Mouse (Mus musculus) hindbrain, embryonic 13.5 days (tissue): Measurements from ENCODE around the gene Mgam. TPM values are rescaled to one million over a fixed set of nuclear protein-coding genes. Genes with fewer than 3 reads are reported as not detected.
"Not testable (repeated sequence)": the region's sequence is repeated elsewhere in the genome, so short reads cannot be mapped to it uniquely, and the experiment has no call there.

Source experiments
- ATAC-seq: fragments of 200-750 bp; cut with Nextera tagmentation; 2 replicates; pipeline ENCODE4 v1.8.0; 2017; ENCODE audit warnings: moderate TSS enrichment; ENCODE audit not compliant: low FRiP score
- H3K27ac ChIP-seq: fragments of 300-500 bp; sonication (generic); 2 replicates; pipeline ENCODE4 v1.5.1; 2015; ENCODE audit warnings: inconsistent platforms, mild to moderate bottlenecking, moderate library complexity
- H3K27me3 ChIP-seq: fragments of 300-500 bp; sonication (generic); 2 replicates; pipeline ENCODE4 v1.6.1; 2015; ENCODE audit warnings: mild to moderate bottlenecking, inconsistent platforms
- H3K36me3 ChIP-seq: fragments of 300-500 bp; sonication (generic); 2 replicates; pipeline ENCODE4 v1.6.1; 2015; ENCODE audit warnings: mild to moderate bottlenecking, inconsistent platforms
- H3K4me1 ChIP-seq: fragments of 300-500 bp; sonication (generic); replicated peaks from 2 replicates; pipeline ENCODE4 v1.6.1; 2015; ENCODE audit warnings: inconsistent platforms
- H3K4me2 ChIP-seq: fragments of 300-500 bp; sonication (generic); 2 replicates; pipeline ENCODE4 v1.6.1; 2015; ENCODE audit warnings: inconsistent platforms, mild to moderate bottlenecking, moderate library complexity
- H3K4me3 ChIP-seq: fragments of 300-500 bp; sonication (generic); 2 replicates; pipeline ENCODE4 v1.5.1; 2015; ENCODE audit warnings: mild to moderate bottlenecking, inconsistent platforms
- H3K9ac ChIP-seq: fragments of 300-500 bp; sonication (generic); 2 replicates; pipeline ENCODE4 v1.6.1; 2015; ENCODE audit warnings: mild to moderate bottlenecking, inconsistent platforms
- H3K9me3 ChIP-seq: fragments of 300-500 bp; sonication (generic); 2 replicates; pipeline ENCODE4 v1.6.1; 2016; ENCODE audit warnings: inconsistent platforms
- WGBS: fragments of 180-500 bp; shearing (Covaris S2); methylation state at CpG from one replicate; pipeline ENCODE4 v1.1.7; 2015; 5-methylcytosine and 5-hydroxymethylcytosine counted together
- polyA plus RNA-seq: library from polyadenylated mRNA; unstranded; fragments of >200 nt; fragmentation: Nextera tagmentation; extraction: Ambion mirVana; gene quantifications from 2 replicates; pipeline ENCODE4 v1.2.1, GENCODE M21; 2015

Gene Mgam
- polyA plus RNA-seq, 1 experiment from 2014 or later = 0.05 TPM

GRCm38 (mm10) chr6:40755948-40756347 is 127.3 kb downstream of the Mgam start:
- no peak overlapping the region for H3K27ac ChIP-seq
- H3K27me3 ChIP-seq = no peaks in the 10 kb centered on the region
- H3K4me1 ChIP-seq = no peaks in the 10 kb centered on the region
- no peak overlapping the region for H3K4me2 ChIP-seq
- no peak for ATAC-seq
- H3K36me3 ChIP-seq = no peaks in the 10 kb centered on the region
- 89% methylated on average over 1 of the region's 1 CpGs for WGBS
- H3K9ac ChIP-seq = no peak overlapping the region
- no peak overlapping the region for H3K4me3 ChIP-seq
- no peaks in the 10 kb centered on the region for H3K9me3 ChIP-seq

- ATAC-seq = not testable (repeated sequence)
- 80% methylated on average over 4 of the region's 4 CpGs for WGBS
These were observed 128.7 kb downstream of the Mgam start for GRCm38 (mm10) chr6:40757346-40757745.

GRCm38 (mm10) chr6:40774656-40775055 is 146.0 kb downstream of the Mgam start:
- no peak for ATAC-seq
- H3K36me3 ChIP-seq = no peaks in the 10 kb centered on the region
- H3K9ac ChIP-seq = no peak overlapping the region
- no peak overlapping the region for H3K4me3 ChIP-seq
- WGBS = 93% methylated on average over 3 of the region's 3 CpGs
- no peak overlapping the region for H3K4me2 ChIP-seq
- no peaks in the 10 kb centered on the region for H3K9me3 ChIP-seq
- no peaks in the 10 kb centered on the region for H3K4me1 ChIP-seq
- no peaks in the 10 kb centered on the region for H3K27me3 ChIP-seq
- no peak overlapping the region for H3K27ac ChIP-seq

More at GRCm38 (mm10) chr6:40757346-40757745, 128.7 kb downstream of the Mgam start:
- H3K27me3 ChIP-seq, H3K27ac ChIP-seq, H3K4me1 ChIP-seq, H3K4me2 ChIP-seq, H3K36me3 ChIP-seq, H3K9ac ChIP-seq, H3K9me3 ChIP-seq, H3K4me3 ChIP-seq: not testable (repeated sequence)

- H3K9ac ChIP-seq = no peak overlapping the region
- no peak for ATAC-seq
- no peak overlapping the region for H3K4me2 ChIP-seq
- no peaks in the 10 kb centered on the region for H3K4me1 ChIP-seq
- 83% methylated on average over 4 of the region's 4 CpGs for WGBS
- H3K36me3 ChIP-seq = no peaks in the 10 kb centered on the region
- no peaks in the 10 kb centered on the region for H3K27me3 ChIP-seq
- H3K27ac ChIP-seq = no peak overlapping the region
- H3K4me3 ChIP-seq = no peak overlapping the region
- H3K9me3 ChIP-seq = no peaks in the 10 kb centered on the region
These were observed 149.8 kb downstream of the Mgam start for GRCm38 (mm10) chr6:40778458-40778857.

GRCm38 (mm10) chr6:40783637-40784036 is 155.0 kb downstream of the Mgam start:
- H3K9ac ChIP-seq = no peak overlapping the region
- H3K4me2 ChIP-seq = no peak overlapping the region
- no peaks in the 10 kb centered on the region for H3K4me1 ChIP-seq
- 86% methylated on average over 1 of the region's 1 CpGs for WGBS
- H3K9me3 ChIP-seq = no peaks in the 10 kb centered on the region
- no peak overlapping the region for H3K4me3 ChIP-seq
- no peaks in the 10 kb centered on the region for H3K27me3 ChIP-seq
- H3K36me3 ChIP-seq = no peaks in the 10 kb centered on the region
- no peak for ATAC-seq
- no peak overlapping the region for H3K27ac ChIP-seq

- 91% methylated on average over 3 of the region's 3 CpGs for WGBS
- Histone ChIP-seq H3K9me3 (no peaks in the 10 kb centered on the region), H3K36me3 (no peaks in the 10 kb centered on the region), H3K4me2 (no peak overlapping the region), H3K27ac (no peak overlapping the region), H3K27me3 (no peaks in the 10 kb centered on the region), H3K9ac (no peak overlapping the region), H3K4me3 (no peak overlapping the region), H3K4me1 (no peaks in the 10 kb centered on the region)
- no peak for ATAC-seq
These were observed 155.7 kb downstream of the Mgam start for GRCm38 (mm10) chr6:40784378-40784777.

- Histone ChIP-seq H3K27ac (no peak overlapping the region), H3K9me3 (no peaks in the 10 kb centered on the region), H3K9ac (no peak overlapping the region), H3K27me3 (no peaks in the 10 kb centered on the region), H3K4me3 (no peak overlapping the region), H3K4me1 (no peaks in the 10 kb centered on the region), H3K36me3 (no peaks in the 10 kb centered on the region), H3K4me2 (no peak overlapping the region)
- no peak for ATAC-seq
- WGBS = 75% methylated on average over 4 of the region's 4 CpGs
These were observed 166.6 kb downstream of the Mgam start for GRCm38 (mm10) chr6:40795077-40795812.

- no peak overlapping the region for H3K4me3 ChIP-seq
- ATAC-seq = no peak
- H3K4me2 ChIP-seq = no peak overlapping the region
- no peak overlapping the region for H3K27ac ChIP-seq
- no peak overlapping the region for H3K9ac ChIP-seq
- no peaks in the 10 kb centered on the region for H3K4me1 ChIP-seq
- no peaks in the 10 kb centered on the region for H3K9me3 ChIP-seq
- H3K27me3 ChIP-seq = no peaks in the 10 kb centered on the region
- 90% methylated on average over 5 of the region's 5 CpGs for WGBS
- H3K36me3 ChIP-seq = no peaks in the 10 kb centered on the region
These were observed 189.7 kb downstream of the Mgam start for GRCm38 (mm10) chr6:40818237-40818902.

Other genes starting within 250 kb of the Mgam start
- 14.4 and 19.1 TPM in 2 replicates for gene E330009J07Rik, start 192.7 kb upstream of the Mgam start, polyA plus RNA-seq
- 0.18 and 0.25 TPM in 2 replicates for gene Wee2, start 189.7 kb upstream of the Mgam start, polyA plus RNA-seq
- 126 and 132 TPM in 2 replicates for gene Ssbp1, start 157.5 kb upstream of the Mgam start, polyA plus RNA-seq
- gene Tas2r137, start 137.6 kb upstream of the Mgam start, polyA plus RNA-seq = not detected in 2 replicates
- not detected in 2 replicates for gene Tas2r108, start 135.3 kb upstream of the Mgam start, polyA plus RNA-seq
- gene Prss37, start 109.3 kb upstream of the Mgam start, polyA plus RNA-seq = not detected in 2 replicates
- 0.12 TPM in 2 replicates for gene Olfr461, start 73.8 kb upstream of the Mgam start, polyA plus RNA-seq
- gene Olfr460, start 59.3 kb upstream of the Mgam start, polyA plus RNA-seq = not detected in 2 replicates
- 0.66 and 1.6 TPM in 2 replicates for gene Clec5a, start 43.0 kb upstream of the Mgam start, polyA plus RNA-seq
- not detected in 2 replicates for gene Tas2r138, start 15.5 kb upstream of the Mgam start, polyA plus RNA-seq